Comparison of ENCODE assay signal across 8 mouse cellular contexts in genomic region chr4:151989110-151989488, GRCm38 (mm10). TPM values are rescaled to one million over a fixed set of nuclear protein-coding genes. Genes with fewer than 3 reads are reported as not detected.
DNase-seq lines count a peak whose midpoint lies in the region; ATAC-seq and TF ChIP-seq lines count a peak whose summit lies in the region.

No protein-coding gene starts in this region.

- peak overlapping the region; percentile 70 for H3K4me2 ChIP-seq in limb, embryonic 15.5 days
- H3K4me2 ChIP-seq in stomach, embryonic 16.5 days (ENCODE audit: low read depth, low read length) = peak overlapping the region; percentile 67

- no peak for TF ChIP-seq CTCF in cerebellum, adult 2 months (IDR thresholded peaks at IDR 0.05; ENCODE audit: borderline replicate concordance, insufficient read depth, low read depth, low read length)
- no peak for TF ChIP-seq CTCF in thymus, adult 2 months (IDR thresholded peaks at IDR 0.05; ENCODE audit: borderline replicate concordance, control insufficient read depth, extremely low read depth, insufficient read depth, low read length, poor library complexity)

- no peak for TF ChIP-seq POLR2A in cerebellum, adult 2 months (IDR thresholded peaks at IDR 0.05; ENCODE audit: borderline replicate concordance, insufficient read depth, low read length)
- TF ChIP-seq POLR2A in thymus, adult 2 months (IDR thresholded peaks at IDR 0.05; ENCODE audit: control insufficient read depth, extremely low read depth, insufficient read depth, low read length, poor library complexity) = no peak

- H3K36me3 ChIP-seq in thymus, adult 2 months (ENCODE audit: control insufficient read depth, insufficient read depth, low read length) = peaks cover 9% of the 10 kb centered on the region; the same call in 1 of the 2 replicates
- H3K36me3 ChIP-seq in limb, embryonic 15.5 days = peaks cover 44% of the 10 kb centered on the region
- peaks cover 15% of the 10 kb centered on the region; the same call in 1 of the 2 replicates for H3K36me3 ChIP-seq in stomach, embryonic 16.5 days (ENCODE audit: control insufficient read depth, insufficient read depth, low read length)

- peaks cover 18% of the 10 kb centered on the region for H3K4me1 ChIP-seq in cerebellum, adult 2 months (ENCODE audit: control insufficient read depth, insufficient read depth, low read length)
- peaks cover 29% of the 10 kb centered on the region for H3K4me1 ChIP-seq in thymus, adult 2 months (replicated peaks; ENCODE audit: control insufficient read depth, insufficient read depth, low read length)
- peaks cover 49% of the 10 kb centered on the region for H3K4me1 ChIP-seq in limb, embryonic 15.5 days
- peaks cover 32% of the 10 kb centered on the region for H3K4me1 ChIP-seq in stomach, embryonic 16.5 days (ENCODE audit: control insufficient read depth, insufficient read depth, low read length)

- 35% methylated on average over 6 of the region's 6 CpGs for WGBS in cerebellum, adult 2 months
- 51% methylated on average over 6 of the region's 6 CpGs for WGBS in thymus, adult 2 months
- 28% methylated on average over 6 of the region's 6 CpGs for WGBS in limb, embryonic 15.5 days
- WGBS in stomach, embryonic 16.5 days = 27% methylated on average over 6 of the region's 6 CpGs

- H3K27me3 ChIP-seq in cerebellum, adult 2 months (ENCODE audit: control insufficient read depth, insufficient read depth, low read length) = no peaks in the 10 kb centered on the region
- no peaks in the 10 kb centered on the region for H3K27me3 ChIP-seq in thymus, adult 2 months (ENCODE audit: control insufficient read depth, insufficient read depth, low read length)
- no peaks in the 10 kb centered on the region for H3K27me3 ChIP-seq in limb, embryonic 15.5 days
- H3K27me3 ChIP-seq in stomach, embryonic 16.5 days (ENCODE audit: control insufficient read depth, insufficient read depth, low read length) = no peaks in the 10 kb centered on the region

- no peaks in the 10 kb centered on the region for H3K9me3 ChIP-seq in limb, embryonic 15.5 days
- H3K9me3 ChIP-seq in stomach, embryonic 16.5 days (replicated peaks; ENCODE audit: control insufficient read depth, low read length) = no peaks in the 10 kb centered on the region

- DNase-seq in cerebellum, adult 2 months = no peak
- no peak for DNase-seq in cerebellum, adult 11 months
- DNase-seq in thymus, adult 2 months = no peak
- no peak for DNase-seq in thymus, postnatal 4 days
- DNase-seq in layer of hippocampus, adult 8-10 months (ENCODE audit: low spot score in 2 of 2) = no peak
- DNase-seq in spleen, adult 18-20 months = no peak

- ATAC-seq in limb, embryonic 15.5 days (ENCODE audit: insufficient number of reproducible peaks, low FRiP score, low TSS enrichment, low read depth) = no peak
- ATAC-seq in stomach, embryonic 16.5 days (ENCODE audit: insufficient read depth, low FRiP score) = no peak; the same call in 1 of the 2 replicates

- peak overlapping the region; percentile 77 for H3K4me3 ChIP-seq in cerebellum, adult 2 months (replicated peaks; ENCODE audit: insufficient read depth, low read depth, low read length)
- peak overlapping the region; percentile 90; the same call in 1 of the 2 replicates for H3K4me3 ChIP-seq in thymus, adult 2 months (ENCODE audit: control insufficient read depth, insufficient read depth, low read length)
- H3K4me3 ChIP-seq in limb, embryonic 15.5 days = peak overlapping the region; percentile 86
- H3K4me3 ChIP-seq in stomach, embryonic 16.5 days (replicated peaks; ENCODE audit: low read length) = peak overlapping the region; percentile 84

- no peak overlapping the region for H3K27ac ChIP-seq in cerebellum, adult 2 months (ENCODE audit: insufficient read depth, low read length)
- no peak overlapping the region for H3K27ac ChIP-seq in thymus, adult 2 months (ENCODE audit: control insufficient read depth, insufficient read depth, low read length)
- H3K27ac ChIP-seq in limb, embryonic 15.5 days = peak overlapping the region; percentile 90
- H3K27ac ChIP-seq in stomach, embryonic 16.5 days (ENCODE audit: low read length) = peak overlapping the region; percentile 86

- H3K9ac ChIP-seq in limb, embryonic 15.5 days = peak overlapping the region; percentile 91
- H3K9ac ChIP-seq in stomach, embryonic 16.5 days (ENCODE audit: low read length) = peak overlapping the region; percentile 94; the same call in 1 of the 2 replicates

RNA-seq across cellular contexts. Expression of gene Thap3, which starts 0.3 kb away (rescaled TPM):
- polyA plus RNA-seq in cerebellum, adult 2 months (2012; rRNA removed) = 42.7 and 43.3 TPM in 2 replicates
- polyA plus RNA-seq in thymus, adult 2 months (2012; rRNA removed) = 71.0 and 72.0 TPM in 2 replicates
- 45.6 and 50.9 TPM in 2 replicates for polyA plus RNA-seq in limb, embryonic 15.5 days (2015; fragmentation: Nextera tagmentation; extraction: Ambion mirVana)
- 31.8 and 35.7 TPM in 2 replicates for polyA plus RNA-seq in stomach, embryonic 16.5 days (2015; fragmentation: Nextera tagmentation; extraction: Ambion mirVana)
- 10 to 100 TPM; 22.0 to 32.0 (median 30.5) TPM for total RNA-seq in layer of hippocampus, adult 8-10 months (2022)

RNA-seq across cellular contexts. Expression of gene Phf13, which starts 7.0 kb away (rescaled TPM):
- polyA plus RNA-seq in cerebellum, adult 2 months (2012; rRNA removed) = 7.3 and 8.3 TPM in 2 replicates
- polyA plus RNA-seq in thymus, adult 2 months (2012; rRNA removed) = 9.6 and 11.4 TPM in 2 replicates
- 28.4 and 34.2 TPM in 2 replicates for polyA plus RNA-seq in limb, embryonic 15.5 days (2015; fragmentation: Nextera tagmentation; extraction: Ambion mirVana)
- polyA plus RNA-seq in stomach, embryonic 16.5 days (2015; fragmentation: Nextera tagmentation; extraction: Ambion mirVana) = 18.3 and 21.0 TPM in 2 replicates
- 10 to 100 TPM; 11.2 to 17.0 (median 13.4) TPM for total RNA-seq in layer of hippocampus, adult 8-10 months (2022)

RNA-seq across cellular contexts. Expression of gene Klhl21, which starts 19.5 kb away (rescaled TPM):
- 14.5 and 14.7 TPM in 2 replicates for polyA plus RNA-seq in cerebellum, adult 2 months (2012; rRNA removed)
- 33.8 and 41.5 TPM in 2 replicates for polyA plus RNA-seq in thymus, adult 2 months (2012; rRNA removed)
- polyA plus RNA-seq in limb, embryonic 15.5 days (2015; fragmentation: Nextera tagmentation; extraction: Ambion mirVana) = 16.2 and 19.7 TPM in 2 replicates
- polyA plus RNA-seq in stomach, embryonic 16.5 days (2015; fragmentation: Nextera tagmentation; extraction: Ambion mirVana) = 8.2 and 9.9 TPM in 2 replicates
- 10 to 100 TPM; 19.3 to 24.2 (median 22.0) TPM for total RNA-seq in layer of hippocampus, adult 8-10 months (2022)

RNA-seq across cellular contexts. Expression of gene Zbtb48, which starts 38.4 kb away (rescaled TPM):
- polyA plus RNA-seq in cerebellum, adult 2 months (2012; rRNA removed) = 20.1 and 24.3 TPM in 2 replicates
- 27.4 and 31.2 TPM in 2 replicates for polyA plus RNA-seq in thymus, adult 2 months (2012; rRNA removed)
- polyA plus RNA-seq in limb, embryonic 15.5 days (2015; fragmentation: Nextera tagmentation; extraction: Ambion mirVana) = 17.2 and 19.5 TPM in 2 replicates
- polyA plus RNA-seq in stomach, embryonic 16.5 days (2015; fragmentation: Nextera tagmentation; extraction: Ambion mirVana) = 17.0 and 18.0 TPM in 2 replicates
- 10 to 100 TPM; 13.8 to 17.6 (median 15.8) TPM for total RNA-seq in layer of hippocampus, adult 8-10 months (2022)

RNA-seq across cellular contexts. Expression of gene Tas1r1, which starts 49.3 kb away (rescaled TPM):
- polyA plus RNA-seq in cerebellum, adult 2 months (2012; rRNA removed) = 0.10 and 0.27 TPM in 2 replicates
- polyA plus RNA-seq in thymus, adult 2 months (2012; rRNA removed) = 0.34 and 0.40 TPM in 2 replicates
- 0.81 and 1.7 TPM in 2 replicates for polyA plus RNA-seq in limb, embryonic 15.5 days (2015; fragmentation: Nextera tagmentation; extraction: Ambion mirVana)
- polyA plus RNA-seq in stomach, embryonic 16.5 days (2015; fragmentation: Nextera tagmentation; extraction: Ambion mirVana) = 0.37 and 0.47 TPM in 2 replicates
- total RNA-seq in layer of hippocampus, adult 8-10 months (2022) = 1 to 10 TPM in 1 of 4 experiments, under 1 TPM in 3; 0.72 to 1.1 (median 0.77) TPM

Comparison
In these comparisons a context has a peak if more than half of its experiments do, and no peak if none do; other contexts are left out.
1. H3K27ac ChIP-seq: peak in limb, embryonic 15.5 days (single experiment) and stomach, embryonic 16.5 days (single experiment); none in cerebellum, adult 2 months (single experiment) and thymus, adult 2 months (single experiment).
2. Peak in every context shown above with its lines, with median percentiles within 50 percentile points of each other: H3K4me3 ChIP-seq.